Mouse (Mus musculus): ENCODE data around the gene Rheb.

- TF ChIP-seq CTCF (IDR thresholded peaks at IDR 0.05; ENCODE audit: control insufficient read depth, insufficient read depth, insufficient read length) (no peak), MYOD1 (IDR thresholded peaks at IDR 0.05; ENCODE audit: control insufficient read depth, insufficient read length, low read depth) (no peak), USF1 (IDR thresholded peaks at IDR 0.05; ENCODE audit: low read depth) (no peak), MAX (IDR thresholded peaks at IDR 0.05) (no peak), MYOG (IDR thresholded peaks at IDR 0.05; ENCODE audit: control insufficient read depth, extremely low read depth, insufficient read length) (no peak), CEBPB (IDR thresholded peaks at IDR 0.05; ENCODE audit: low read depth) (no peak), FOSL1 (IDR thresholded peaks at IDR 0.05; ENCODE audit: insufficient read depth, low read length, poor library complexity, severe bottlenecking) (no peak)
Observed at GRCm38 (mm10) chr5:24779321-24779720, 63.1 kb downstream of the Rheb start.
